Mouse (Mus musculus) myocyte (in vitro differentiated cells): ENCODE data around the gene Med6. TPM values are rescaled to one million over a fixed set of nuclear protein-coding genes. Genes with fewer than 3 reads are reported as not detected.

Experiments
- H3K27me3 ChIP-seq: one replicate; pipeline ENCODE4 v1.6.1; 2011; ENCODE audit not compliant: control insufficient read depth, insufficient read depth, insufficient read length
- H3K36me3 ChIP-seq: one replicate; pipeline ENCODE4 v1.6.1; 2011; ENCODE audit not compliant: control insufficient read depth, insufficient read depth
- H3K4me2 ChIP-seq: one replicate; pipeline ENCODE4 v1.6.1; 2011; ENCODE audit warnings: low read depth, control low read depth
- H3K4me3 ChIP-seq: one replicate; pipeline ENCODE4 v1.5.1; 2011; ENCODE audit warnings: mild to moderate bottlenecking, control low read depth, moderate library complexity
- H3K79me2 ChIP-seq: one replicate; pipeline ENCODE4 v1.6.1; 2011; ENCODE audit not compliant: control insufficient read depth, insufficient read depth
- H3ac ChIP-seq: one replicate; pipeline ENCODE4 v1.6.1; 2011; ENCODE audit not compliant: control insufficient read depth, insufficient read length
- CEBPB ChIP-seq: IDR thresholded peaks from 2 replicates; pipeline ENCODE4 v1.6.1; 2011; ENCODE audit warnings: mild to moderate bottlenecking, moderate library complexity; ENCODE audit not compliant: poor library complexity, insufficient read depth, severe bottlenecking
- E2F4 ChIP-seq: IDR thresholded peaks from one replicate; pipeline ENCODE4 v1.6.1; 2011; ENCODE audit warnings: mild to moderate bottlenecking, control low read depth, moderate library complexity; ENCODE audit not compliant: insufficient read depth
- MAX ChIP-seq: IDR thresholded peaks from one replicate; pipeline ENCODE4 v1.6.1; 2011; ENCODE audit warnings: low read depth, mild to moderate bottlenecking, control low read depth
- MYOD1 ChIP-seq, 3 experiments: IDR thresholded peaks; one replicate each; pipeline ENCODE4 v1.6.1; 2011; ENCODE audit warnings: control low read depth in 2 of 3, low read depth in 2 of 3, mild to moderate bottlenecking in 2 of 3, moderate library complexity in 1 of 3; ENCODE audit not compliant: insufficient read length in 2 of 3, control insufficient read depth in 1 of 3
- MYOG ChIP-seq, 3 experiments: IDR thresholded peaks; one replicate each; pipeline ENCODE4 v1.6.1; 2011; ENCODE audit warnings: control low read depth in 2 of 3, low read depth in 2 of 3, mild to moderate bottlenecking in 2 of 3; ENCODE audit not compliant: insufficient read length in 2 of 3, control insufficient read depth in 1 of 3, insufficient read depth in 1 of 3
- POLR2A ChIP-seq: IDR thresholded peaks from one replicate; pipeline ENCODE4 v1.6.1; 2011; ENCODE audit warnings: low read depth, mild to moderate bottlenecking, control low read depth, moderate library complexity; ENCODE audit not compliant: insufficient read length
- POLR2AphosphoS2 ChIP-seq: IDR thresholded peaks from one replicate; pipeline ENCODE4 v1.6.1; 2011; ENCODE audit warnings: low read depth, control low read depth; ENCODE audit not compliant: insufficient read length
- REST ChIP-seq: IDR thresholded peaks from one replicate; pipeline ENCODE4 v1.6.1; 2011; ENCODE audit warnings: mild to moderate bottlenecking, control low read depth, moderate library complexity; ENCODE audit not compliant: insufficient read depth, insufficient read length
- SRF ChIP-seq: IDR thresholded peaks from one replicate; pipeline ENCODE4 v1.6.1; 2011; ENCODE audit warnings: low read depth; ENCODE audit not compliant: control insufficient read depth, insufficient read length
- TCF12 ChIP-seq: IDR thresholded peaks from one replicate; pipeline ENCODE4 v1.6.1; 2011; ENCODE audit warnings: mild to moderate bottlenecking, control low read depth; ENCODE audit not compliant: poor library complexity, insufficient read depth, severe bottlenecking
- TCF3 ChIP-seq: IDR thresholded peaks from one replicate; pipeline ENCODE4 v1.6.1; 2011; ENCODE audit warnings: low read depth, control low read depth; ENCODE audit not compliant: insufficient read length
- USF1 ChIP-seq: IDR thresholded peaks from one replicate; pipeline ENCODE4 v1.6.1; 2011; ENCODE audit warnings: low read depth, mild to moderate bottlenecking, control low read depth, moderate library complexity
- polyA plus RNA-seq: library from polyadenylated mRNA; unstranded; fragments of >200 nt; fragmentation: generic; extraction: Trizol; gene quantifications from one replicate; pipeline ENCODE4 v1.2.1, GENCODE M21; 2012; ENCODE audit warnings: missing spikeins

The Med6 gene
- polyA plus RNA-seq, 1 experiment, result 25.9 TPM

DNA sequence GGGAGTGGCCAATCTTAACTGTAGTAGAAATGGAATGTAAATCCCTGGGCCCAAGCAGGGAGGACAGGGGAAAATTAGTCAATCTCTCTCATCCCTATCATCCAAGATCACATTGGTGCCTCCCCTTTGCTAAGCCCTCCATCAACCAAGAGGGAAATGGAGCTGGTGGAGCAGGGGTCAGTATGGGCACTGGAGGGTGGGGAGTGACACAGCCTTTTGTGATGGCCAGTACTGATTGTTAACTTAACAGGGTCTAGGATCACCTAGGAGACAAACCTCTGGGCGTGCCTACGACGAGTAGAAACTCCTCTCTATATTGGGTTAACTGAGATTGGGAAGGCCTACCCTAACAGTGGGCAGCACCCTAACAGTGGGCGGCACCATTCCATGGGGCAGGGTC is 28.6 kb upstream of the Med6 start:
- no peaks in the 10 kb centered on the region for H3K79me2 ChIP-seq
- TF ChIP-seq MYOG (IDR thresholded peaks at IDR 0.05; ENCODE audit: control insufficient read depth in 1 of 3, insufficient read depth in 1 of 3, insufficient read length in 2 of 3, low read depth in 2 of 3) (no peak), CEBPB (no peak), SRF (no peak), E2F4 (no peak), POLR2AphosphoS2 (no peak), TCF12 (no peak)
- no peak overlapping the region for H3ac ChIP-seq
- no peak overlapping the region for H3K4me2 ChIP-seq
- H3K4me3 ChIP-seq, result no peak overlapping the region
- no peaks in the 10 kb centered on the region for H3K36me3 ChIP-seq
- no peaks in the 10 kb centered on the region for H3K27me3 ChIP-seq

DNA sequence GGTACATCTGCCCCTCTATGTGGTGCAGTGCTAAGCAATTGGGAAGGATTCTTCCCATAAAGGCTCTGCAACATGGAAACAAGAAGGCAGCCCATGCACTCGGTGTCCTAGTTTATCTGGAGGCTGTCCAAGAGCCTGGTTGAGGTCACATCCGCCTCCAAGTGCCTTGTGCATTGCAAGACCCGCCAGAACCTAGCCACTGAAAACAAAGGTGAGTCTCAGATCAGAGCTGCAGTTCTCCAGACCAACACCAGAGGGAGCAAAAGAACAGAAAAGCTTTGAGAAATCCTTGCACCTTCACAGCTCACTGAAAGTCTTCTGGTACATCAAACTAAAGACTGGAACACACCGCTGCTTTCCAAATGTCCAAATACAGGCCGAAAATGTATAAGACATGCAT is 24.5 kb upstream of the Med6 start:
- Histone ChIP-seq H3K4me3 (no peak overlapping the region), H3K79me2 (no peaks in the 10 kb centered on the region), H3K4me2 (no peak overlapping the region), H3K27me3 (no peaks in the 10 kb centered on the region), H3ac (no peak overlapping the region), H3K36me3 (no peaks in the 10 kb centered on the region)
- TF ChIP-seq SRF (no peak), POLR2AphosphoS2 (no peak), TCF12 (no peak), MYOD1 (IDR thresholded peaks at IDR 0.05; ENCODE audit: control insufficient read depth in 1 of 3, insufficient read length in 2 of 3, low read depth in 2 of 3) (no peak), CEBPB (no peak), POLR2A (no peak), REST (no peak), MAX (no peak), MYOG (IDR thresholded peaks at IDR 0.05; ENCODE audit: control insufficient read depth in 1 of 3, insufficient read depth in 1 of 3, insufficient read length in 2 of 3, low read depth in 2 of 3) (no peak), USF1 (no peak), TCF3 (no peak), E2F4 (no peak)

DNA sequence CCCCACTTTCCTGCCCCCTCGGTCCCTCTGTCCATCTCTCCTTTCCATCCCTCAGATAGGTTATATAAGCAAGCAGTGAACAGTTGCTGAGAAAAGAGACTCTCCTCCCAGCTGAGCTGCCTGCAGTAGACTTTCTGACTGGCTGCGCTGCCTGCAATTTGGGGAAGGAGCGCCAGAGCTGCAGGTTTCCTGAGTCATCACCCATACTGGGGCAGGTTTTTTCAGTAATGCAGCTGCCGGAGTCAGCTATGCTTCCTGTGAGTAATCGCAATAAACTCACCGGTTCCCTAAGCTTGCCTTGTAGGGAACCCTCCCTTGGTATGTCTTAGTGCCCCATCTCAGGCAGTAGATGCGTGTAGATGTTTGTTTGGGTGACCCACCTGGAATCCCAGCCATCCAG is 22.2 kb upstream of the Med6 start:
- no peak overlapping the region for H3K4me3 ChIP-seq
- no peaks in the 10 kb centered on the region for H3K27me3 ChIP-seq
- no peaks in the 10 kb centered on the region for H3K36me3 ChIP-seq
- no peak overlapping the region for H3ac ChIP-seq
- no peak for TF ChIP-seq TCF3
- TF ChIP-seq MYOD1 (IDR thresholded peaks at IDR 0.05; ENCODE audit: control insufficient read depth in 1 of 3, insufficient read length in 2 of 3, low read depth in 2 of 3), result peak in 2 of 3 experiments; percentile 30 to 57
- no peak for TF ChIP-seq MYOG (IDR thresholded peaks at IDR 0.05; ENCODE audit: control insufficient read depth in 1 of 3, insufficient read depth in 1 of 3, insufficient read length in 2 of 3, low read depth in 2 of 3)
- TF ChIP-seq SRF, result no peak
- H3K4me2 ChIP-seq, result no peak overlapping the region
- no peaks in the 10 kb centered on the region for H3K79me2 ChIP-seq

DNA sequence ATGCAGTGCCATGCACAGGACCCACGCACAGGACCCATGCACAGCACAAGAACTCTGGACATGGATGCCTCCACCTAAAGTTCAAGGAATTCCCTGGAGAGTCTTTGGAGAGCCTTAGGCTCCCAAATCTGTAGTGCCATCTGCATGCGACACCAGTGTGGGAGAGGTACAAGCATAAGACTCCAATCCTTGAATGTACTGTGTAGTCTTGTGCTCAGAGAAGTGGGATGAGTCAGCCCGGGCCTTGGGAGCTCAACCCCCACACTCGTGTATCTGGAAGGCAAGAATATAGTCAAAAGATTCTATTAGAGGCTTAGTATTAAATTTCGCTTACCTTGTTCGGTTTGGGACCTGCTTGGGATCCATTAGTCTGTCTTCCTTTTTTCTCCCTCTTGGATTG is 21.0 kb upstream of the Med6 start:
- TF ChIP-seq TCF12 (no peak), POLR2AphosphoS2 (no peak), MYOD1 (IDR thresholded peaks at IDR 0.05; ENCODE audit: control insufficient read depth in 1 of 3, insufficient read length in 2 of 3, low read depth in 2 of 3) (no peak), E2F4 (no peak), USF1 (no peak), MAX (no peak), POLR2A (no peak)
- H3K4me3 ChIP-seq, result no peak overlapping the region
- no peaks in the 10 kb centered on the region for H3K36me3 ChIP-seq
- no peak overlapping the region for H3K4me2 ChIP-seq
- H3K27me3 ChIP-seq, result no peaks in the 10 kb centered on the region
- H3K79me2 ChIP-seq, result no peaks in the 10 kb centered on the region
- no peak overlapping the region for H3ac ChIP-seq

DNA sequence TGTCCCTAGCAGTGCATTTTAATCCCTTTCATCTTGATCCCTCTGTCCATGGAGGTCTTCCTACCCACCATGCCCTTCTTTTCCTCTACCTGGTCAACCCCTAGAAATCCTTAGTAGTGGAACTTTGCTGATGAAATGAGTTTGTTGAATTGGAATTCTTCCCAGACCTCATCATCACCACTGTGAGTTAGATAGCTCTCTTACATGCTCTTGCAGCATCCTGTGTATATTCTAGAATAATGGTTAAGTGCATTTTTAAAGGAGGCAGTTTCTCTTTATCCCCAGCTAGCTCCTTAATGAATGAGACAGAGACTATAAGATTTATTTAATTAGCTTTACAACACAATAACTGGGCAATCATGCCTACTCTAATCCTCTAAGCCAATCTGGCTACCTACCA is 14.6 kb upstream of the Med6 start:
- no peaks in the 10 kb centered on the region for H3K36me3 ChIP-seq
- H3K4me3 ChIP-seq, result no peak overlapping the region
- TF ChIP-seq CEBPB (peak; percentile 65; the same call in 1 of the 2 replicates), USF1 (no peak), MYOD1 (IDR thresholded peaks at IDR 0.05; ENCODE audit: control insufficient read depth in 1 of 3, insufficient read length in 2 of 3, low read depth in 2 of 3) (no peak), REST (no peak), POLR2AphosphoS2 (no peak), TCF12 (no peak)
- no peak overlapping the region for H3ac ChIP-seq
- H3K27me3 ChIP-seq, result no peaks in the 10 kb centered on the region
- no peaks in the 10 kb centered on the region for H3K79me2 ChIP-seq
- peak overlapping the region; percentile 40 for H3K4me2 ChIP-seq
